Mouse (Mus musculus) bone marrow, adult 2 months (tissue): ENCODE measurements around the gene Sox11. TPM values are rescaled to one million over a fixed set of nuclear protein-coding genes. Genes with fewer than 3 reads are reported as not detected.

Source experiments
- H3K27ac ChIP-seq: fragments of 200-500 bp; 2 replicates; pipeline ENCODE4 v1.5.1; 2012; ENCODE audit warnings: low read depth, mild to moderate bottlenecking, control low read depth, inconsistent platforms, low read length; ENCODE audit not compliant: control insufficient read depth, poor library complexity, insufficient read depth
- H3K4me1 ChIP-seq: fragments of 200-500 bp; 2 replicates; pipeline ENCODE4 v1.6.1; 2011; ENCODE audit warnings: low read length; ENCODE audit not compliant: control insufficient read depth, insufficient read depth
- H3K4me3 ChIP-seq: fragments of 200-500 bp; replicated peaks from 2 replicates; pipeline ENCODE3; 2011; ENCODE audit warnings: mild to moderate bottlenecking, low read depth, low read length, control low read depth; ENCODE audit not compliant: control insufficient read depth
- CTCF ChIP-seq: fragments of 200-500 bp; IDR thresholded peaks from 2 replicates; pipeline ENCODE4 v1.5.1; 2011; ENCODE audit warnings: low read length, control low read depth; ENCODE audit not compliant: control insufficient read depth, insufficient read depth
- POLR2A ChIP-seq: fragments of 200-500 bp; IDR thresholded peaks from 2 replicates; pipeline ENCODE4 v1.6.1; 2011; ENCODE audit warnings: low read depth, mild to moderate bottlenecking, control low read depth, low read length, borderline replicate concordance; ENCODE audit not compliant: control insufficient read depth
- WGBS: fragments of 180-500 bp; shearing (Covaris S2); methylation state at CpG from one replicate; pipeline ENCODE4 v1.1.7; 2018; 5-methylcytosine and 5-hydroxymethylcytosine counted together
- polyA plus RNA-seq: library from polyadenylated mRNA; stranded (reverse); fragments of >200 nt; gene quantifications from 2 replicates; pipeline ENCODE4 v1.2.4, GENCODE M21; 2011; ENCODE audit warnings: low replicate concordance; ENCODE audit not compliant: missing spikeins, insufficient read depth, insufficient read length

Gene Sox11
- polyA plus RNA-seq, 1 experiment = 1.0 TPM

DNA sequence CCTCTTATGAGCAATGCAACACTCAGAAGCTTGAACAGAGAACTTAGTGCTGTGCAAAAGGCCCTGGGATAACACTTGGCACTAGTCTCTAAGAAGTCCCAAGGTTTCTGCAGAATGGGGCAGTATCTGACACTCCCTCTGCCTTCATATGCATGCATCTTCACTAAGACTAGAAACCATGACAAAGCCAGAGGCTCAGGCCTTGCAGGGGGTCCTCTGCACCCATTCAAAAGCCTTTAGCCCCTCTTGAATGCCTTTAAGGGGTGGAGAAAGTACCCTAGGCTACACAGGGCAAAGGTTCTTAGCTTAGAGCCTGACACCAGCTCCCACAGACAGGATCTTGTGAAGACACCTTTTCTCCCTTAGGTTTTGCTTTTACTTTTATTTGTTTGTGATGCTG is 21.7 kb downstream of the Sox11 start:
- Histone ChIP-seq H3K27ac (no peak overlapping the region), H3K4me3 (no peak overlapping the region), H3K4me1 (no peaks in the 10 kb centered on the region)
- no peak for TF ChIP-seq CTCF
- no peak for TF ChIP-seq POLR2A

DNA sequence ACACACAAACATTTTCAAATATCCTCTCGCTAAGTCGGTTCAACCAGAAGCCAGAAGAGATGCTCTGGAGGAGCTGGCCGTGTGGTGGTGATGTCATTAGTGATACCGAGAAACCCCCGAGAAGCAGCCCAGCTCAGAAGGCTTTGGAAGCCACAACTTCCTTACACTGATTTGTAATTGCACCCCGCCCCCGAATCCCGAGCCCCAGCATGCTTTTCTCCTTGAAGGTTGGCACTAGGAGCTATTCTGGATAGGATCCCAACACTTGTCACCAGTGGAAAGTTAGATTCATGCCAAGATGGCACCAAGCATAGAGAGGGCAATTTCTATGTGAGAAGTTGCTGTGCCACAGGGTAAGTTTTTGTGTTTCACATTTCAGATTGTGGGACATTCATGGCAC is 29.4 kb downstream of the Sox11 start:
- 63% methylated on average over 8 of the region's 8 CpGs for WGBS

DNA sequence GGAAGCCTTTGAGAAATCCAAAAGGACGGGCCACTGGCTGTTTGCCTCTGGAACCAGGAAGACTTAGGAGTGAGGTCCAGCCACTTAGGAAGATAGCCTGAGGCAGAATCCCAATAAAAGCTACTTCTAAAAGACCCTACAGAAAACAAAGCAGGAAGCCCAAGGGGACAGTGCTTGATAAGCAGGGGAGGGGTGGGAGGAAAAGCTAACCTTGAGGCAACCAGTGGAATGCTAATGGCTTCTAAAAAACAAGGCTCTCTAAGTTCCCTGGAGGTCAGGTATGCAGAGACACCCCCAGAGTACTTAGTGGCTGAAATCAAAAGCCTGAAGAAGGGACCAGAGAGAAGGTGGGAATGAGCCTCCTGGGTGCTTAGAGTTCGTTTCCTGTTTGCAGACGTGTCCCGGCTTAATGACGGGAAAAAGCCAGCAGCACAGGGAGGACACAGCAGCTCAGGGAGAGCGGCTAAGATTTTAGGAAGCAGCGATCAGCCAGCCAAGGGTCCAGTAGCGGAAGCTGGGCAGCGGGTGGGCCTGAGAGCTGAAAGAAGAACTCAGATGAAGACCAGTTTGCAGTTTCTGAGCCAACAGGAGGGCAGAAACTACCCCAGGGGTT is 30.4 kb downstream of the Sox11 start:
- no peak overlapping the region for H3K4me3 ChIP-seq
- 24% methylated on average over 9 of the region's 9 CpGs for whole genome bisulfite sequencing
- H3K4me1 ChIP-seq = no peaks in the 10 kb centered on the region
- H3K27ac ChIP-seq = no peak overlapping the region
- TF ChIP-seq POLR2A (no peak), CTCF (no peak)

More for the DNA sequence above, 29.4 kb downstream of the Sox11 start:
- Histone ChIP-seq H3K4me1 (no peaks in the 10 kb centered on the region), H3K27ac (no peak overlapping the region), H3K4me3 (no peak overlapping the region)
- no peak for TF ChIP-seq POLR2A
- no peak for TF ChIP-seq CTCF

GRCm38 (mm10) chr12:27311316-27311832 is 31.0 kb downstream of the Sox11 start:
- no peak for TF ChIP-seq POLR2A
- TF ChIP-seq CTCF = no peak
- H3K4me1 ChIP-seq = no peaks in the 10 kb centered on the region
- H3K27ac ChIP-seq = no peak overlapping the region
- 24% methylated on average over 5 of the region's 5 CpGs for WGBS
- no peak overlapping the region for H3K4me3 ChIP-seq

DNA sequence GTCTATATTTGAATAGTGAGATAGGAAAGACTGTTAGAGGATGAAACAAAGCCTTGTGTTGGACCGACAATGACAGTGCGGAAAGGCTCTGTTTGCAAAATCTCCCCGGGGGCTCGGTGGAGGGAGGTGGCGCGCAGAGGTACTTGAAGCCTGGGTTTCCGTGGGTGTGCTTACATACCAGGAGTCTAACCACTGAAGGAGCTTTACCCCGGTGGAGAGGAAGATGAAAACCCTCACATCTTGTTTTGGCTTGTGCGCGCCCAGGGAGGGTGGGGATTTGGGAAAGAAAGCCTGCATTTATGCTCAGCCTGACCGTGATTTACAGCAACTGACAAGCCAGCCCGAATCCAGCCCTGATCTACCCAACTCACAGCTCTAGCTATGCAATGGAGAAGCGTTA is 31.7 kb downstream of the Sox11 start:
- 56% methylated on average over 13 of the region's 13 CpGs for WGBS
- TF ChIP-seq POLR2A (no peak), CTCF (no peak)

GRCm38 (mm10) chr12:27309969-27310368 is 32.4 kb downstream of the Sox11 start:
- WGBS = 68% methylated on average over 6 of the region's 6 CpGs
- no peaks in the 10 kb centered on the region for H3K4me1 ChIP-seq
- H3K4me3 ChIP-seq = no peak overlapping the region
- H3K27ac ChIP-seq = no peak overlapping the region
- TF ChIP-seq POLR2A = no peak
- TF ChIP-seq CTCF = no peak

More for the DNA sequence above, 31.7 kb downstream of the Sox11 start:
- Histone ChIP-seq H3K4me1 (no peaks in the 10 kb centered on the region), H3K4me3 (no peak overlapping the region), H3K27ac (no peak overlapping the region; the same call in 1 of the 2 replicates)

- Histone ChIP-seq H3K4me1 (no peaks in the 10 kb centered on the region), H3K27ac (no peak overlapping the region), H3K4me3 (no peak overlapping the region)
- TF ChIP-seq CTCF (no peak), POLR2A (no peak)
- WGBS = 38% methylated on average over 2 of the region's 2 CpGs
Measured at GRCm38 (mm10) chr12:27304713-27305437, 37.5 kb downstream of the Sox11 start.

GRCm38 (mm10) chr12:27303190-27303589 is 39.2 kb downstream of the Sox11 start:
- H3K27ac ChIP-seq = no peak overlapping the region
- H3K4me3 ChIP-seq = no peak overlapping the region
- no peaks in the 10 kb centered on the region for H3K4me1 ChIP-seq
- no peak for TF ChIP-seq POLR2A
- WGBS = 47% methylated on average over 6 of the region's 6 CpGs
